Mouse (Mus musculus) limb, embryonic 12.5 days (tissue): ENCODE measurements around the gene Rundc1. TPM values are rescaled to one million over a fixed set of nuclear protein-coding genes. Genes with fewer than 3 reads are reported as not detected.
"Not testable (repeated sequence)": the region's sequence is repeated elsewhere in the genome, so short reads cannot be mapped to it uniquely, and the experiment has no call there.

Source experiments
- ATAC-seq: fragments of 200-750 bp; cut with Nextera tagmentation; 2 replicates; pipeline ENCODE4 v1.8.0; 2017; ENCODE audit warnings: low read depth, moderate TSS enrichment; ENCODE audit not compliant: insufficient number of reproducible peaks, insufficient read depth, low FRiP score, low TSS enrichment
- H3K27ac ChIP-seq: fragments of 300-500 bp; sonication (generic); 2 replicates; pipeline ENCODE4 v1.5.1; 2016; ENCODE audit warnings: mild to moderate bottlenecking, moderate library complexity
- H3K27me3 ChIP-seq: fragments of 300-500 bp; sonication (generic); 2 replicates; pipeline ENCODE4 v1.6.1; 2016; ENCODE audit warnings: mild to moderate bottlenecking, moderate library complexity
- H3K36me3 ChIP-seq: fragments of 300-500 bp; sonication (generic); 2 replicates; pipeline ENCODE4 v1.6.1; 2016; ENCODE audit warnings: mild to moderate bottlenecking, moderate library complexity
- H3K4me1 ChIP-seq: fragments of 300-500 bp; sonication (generic); replicated peaks from 2 replicates; pipeline ENCODE4 v1.6.1; 2016
- H3K4me2 ChIP-seq: fragments of 300-500 bp; sonication (generic); 2 replicates; pipeline ENCODE4 v1.6.1; 2016; ENCODE audit warnings: mild to moderate bottlenecking, moderate library complexity
- H3K4me3 ChIP-seq: fragments of 300-500 bp; sonication (generic); replicated peaks from 2 replicates; pipeline ENCODE4 v1.5.1; 2016; ENCODE audit warnings: mild to moderate bottlenecking
- H3K9ac ChIP-seq: fragments of 300-500 bp; sonication (generic); replicated peaks from 2 replicates; pipeline ENCODE4 v1.6.1; 2016; ENCODE audit warnings: mild to moderate bottlenecking, moderate library complexity
- H3K9me3 ChIP-seq: fragments of 300-500 bp; sonication (generic); 2 replicates; pipeline ENCODE4 v1.6.1; 2016; ENCODE audit warnings: mild to moderate bottlenecking, moderate library complexity
- WGBS: fragments of 180-500 bp; shearing (Covaris S2); methylation state at CpG from one replicate; pipeline ENCODE4 v1.1.7; 2016; 5-methylcytosine and 5-hydroxymethylcytosine counted together
- polyA plus RNA-seq: library from polyadenylated mRNA; unstranded; fragments of >200 nt; fragmentation: Nextera tagmentation; extraction: Ambion mirVana; gene quantifications from 2 replicates; pipeline ENCODE4 v1.2.1, GENCODE M21; 2016

Rundc1 gene
- 22.0 and 24.0 TPM in 2 replicates for polyA plus RNA-seq

- WGBS = under 1% methylated on average over 81 of the region's 81 CpGs
- Histone ChIP-seq H3K4me1 (peaks cover 29% of the 10 kb centered on the region), H3K36me3 (peaks cover 9% of the 10 kb centered on the region), H3K27me3 (no peaks in the 10 kb centered on the region), H3K4me3 (peak within 1 kb of the TSS; percentile 97), H3K9ac (peak within 1 kb of the TSS; percentile 78), H3K27ac (peak within 1 kb of the TSS; percentile 70), H3K4me2 (peak within 1 kb of the TSS; percentile 95), H3K9me3 (no peaks in the 10 kb centered on the region)
- ATAC-seq = peak; percentile 94
Observed at GRCm38 (mm10) chr11:101424925-101425813, at the start of gene Rundc1, which contains the start of gene Ptges3l. Gene Rundc1 (plus strand): TSS chr11:101425085. Gene Ptges3l (minus strand): TSS chr11:101425333.

- not testable (repeated sequence) for H3K9me3 ChIP-seq, H3K4me3 ChIP-seq, H3K9ac ChIP-seq, H3K27me3 ChIP-seq, H3K4me2 ChIP-seq, H3K4me1 ChIP-seq, ATAC-seq, H3K36me3 ChIP-seq, H3K27ac ChIP-seq
- 95% methylated on average over 8 of the region's 8 CpGs for WGBS
Observed at GRCm38 (mm10) chr11:101378196-101378595, 46.7 kb upstream of the Rundc1 start.

GRCm38 (mm10) chr11:101378926-101379325 is 46.0 kb upstream of the Rundc1 start:
- Histone ChIP-seq H3K4me3 (no peak overlapping the region), H3K4me2 (no peak overlapping the region), H3K9ac (no peak overlapping the region), H3K36me3 (no peaks in the 10 kb centered on the region), H3K27ac (no peak overlapping the region), H3K9me3 (no peaks in the 10 kb centered on the region), H3K4me1 (no peaks in the 10 kb centered on the region), H3K27me3 (no peaks in the 10 kb centered on the region)
- WGBS = 73% methylated on average over 6 of the region's 6 CpGs
- ATAC-seq = no peak

GRCm38 (mm10) chr11:101381817-101382216 is 43.1 kb upstream of the Rundc1 start:
- WGBS = 19% methylated on average over 4 of the region's 4 CpGs

GRCm38 (mm10) chr11:101395110-101395509 is 29.8 kb upstream of the Rundc1 start:
- Histone ChIP-seq H3K9ac (0 out of 2 replicates have a peak overlapping the region, but pooled peaks have one; percentile 2), H3K4me2 (no peak overlapping the region), H3K9me3 (no peaks in the 10 kb centered on the region), H3K27me3 (no peaks in the 10 kb centered on the region), H3K4me3 (no peak overlapping the region), H3K4me1 (no peaks in the 10 kb centered on the region), H3K27ac (no peak overlapping the region), H3K36me3 (no peaks in the 10 kb centered on the region)
- no peak for ATAC-seq
- WGBS = 8% methylated on average over 8 of the region's 8 CpGs

More at GRCm38 (mm10) chr11:101381817-101382216, 43.1 kb upstream of the Rundc1 start:
- no peak overlapping the region for H3K27ac ChIP-seq
- H3K9ac ChIP-seq = no peak overlapping the region
- no peak; the same call in 1 of the 2 replicates for ATAC-seq
- H3K36me3 ChIP-seq = no peaks in the 10 kb centered on the region
- H3K4me2 ChIP-seq = no peak overlapping the region
- H3K4me1 ChIP-seq = no peaks in the 10 kb centered on the region
- H3K9me3 ChIP-seq = no peaks in the 10 kb centered on the region
- no peaks in the 10 kb centered on the region for H3K27me3 ChIP-seq
- H3K4me3 ChIP-seq = no peak overlapping the region

GRCm38 (mm10) chr11:101415306-101415705 is 9.6 kb upstream of the Rundc1 start:
- no peak overlapping the region for H3K9ac ChIP-seq
- H3K27ac ChIP-seq = no peak overlapping the region
- peaks cover 38% of the 10 kb centered on the region for H3K36me3 ChIP-seq
- no peak overlapping the region for H3K4me3 ChIP-seq
- 96% methylated on average over 2 of the region's 2 CpGs for WGBS
- H3K9me3 ChIP-seq = no peaks in the 10 kb centered on the region
- H3K4me1 ChIP-seq = peaks cover 8% of the 10 kb centered on the region
- no peak for ATAC-seq
- H3K4me2 ChIP-seq = no peak overlapping the region
- no peaks in the 10 kb centered on the region for H3K27me3 ChIP-seq

GRCm38 (mm10) chr11:101416433-101417100 is 8.3 kb upstream of the Rundc1 start:
- Histone ChIP-seq H3K4me3 (peak overlapping the region; percentile 86), H3K9ac (peak overlapping the region; percentile 85), H3K9me3 (no peaks in the 10 kb centered on the region), H3K27ac (peak overlapping the region; percentile 79), H3K4me1 (peaks cover 8% of the 10 kb centered on the region), H3K36me3 (peaks cover 25% of the 10 kb centered on the region), H3K27me3 (no peaks in the 10 kb centered on the region), H3K4me2 (peak overlapping the region; percentile 83)
- ATAC-seq = 0 out of 2 replicates have a peak, but pooled peaks have one; percentile 34
- WGBS = 3% methylated on average over 11 of the region's 11 CpGs

- peak within 1 kb of the TSS; percentile 85 for H3K9ac ChIP-seq
- H3K9me3 ChIP-seq = no peaks in the 10 kb centered on the region
- peaks cover 18% of the 10 kb centered on the region for H3K36me3 ChIP-seq
- H3K4me3 ChIP-seq = peak within 1 kb of the TSS; percentile 86
- under 1% methylated on average over 45 of the region's 45 CpGs for WGBS
- H3K27me3 ChIP-seq = no peaks in the 10 kb centered on the region
- H3K4me2 ChIP-seq = peak within 1 kb of the TSS; percentile 83
- peaks cover 8% of the 10 kb centered on the region for H3K4me1 ChIP-seq
- H3K27ac ChIP-seq = peak within 1 kb of the TSS; percentile 79
- ATAC-seq = peak; percentile 58; the same call in 1 of the 2 replicates
Observed at GRCm38 (mm10) chr11:101417101-101417855, 7.6 kb upstream of the Rundc1 start, which contains the start of gene Aarsd1. Gene Aarsd1 (minus strand): TSS chr11:101417615.

- no peak overlapping the region for H3K27ac ChIP-seq
- WGBS = 59% methylated on average over 6 of the region's 6 CpGs
- H3K27me3 ChIP-seq = no peaks in the 10 kb centered on the region
- peaks cover 13% of the 10 kb centered on the region for H3K4me1 ChIP-seq
- no peak overlapping the region for H3K9ac ChIP-seq
- no peak overlapping the region for H3K4me2 ChIP-seq
- ATAC-seq = no peak
- H3K36me3 ChIP-seq = peaks cover 2% of the 10 kb centered on the region; the same call in 1 of the 2 replicates
- H3K9me3 ChIP-seq = no peaks in the 10 kb centered on the region
- H3K4me3 ChIP-seq = no peak overlapping the region
Observed at GRCm38 (mm10) chr11:101418991-101419390, 5.9 kb upstream of the Rundc1 start.

GRCm38 (mm10) chr11:101419610-101420009 is 5.3 kb upstream of the Rundc1 start:
- Histone ChIP-seq H3K36me3 (no peaks in the 10 kb centered on the region), H3K27me3 (no peaks in the 10 kb centered on the region), H3K4me1 (peaks cover 17% of the 10 kb centered on the region), H3K9ac (no peak overlapping the region), H3K27ac (no peak overlapping the region), H3K4me3 (no peak overlapping the region), H3K9me3 (no peaks in the 10 kb centered on the region), H3K4me2 (no peak overlapping the region)
- ATAC-seq = no peak
- 24% methylated on average over 3 of the region's 3 CpGs for WGBS
